Mouse (Mus musculus) kidney, adult 2 months (tissue): Measurements from ENCODE around the gene Tet3.

Experiments
- CTCF ChIP-seq: fragments of 200-500 bp; conservative IDR thresholded peaks from 2 replicates; pipeline ENCODE4 v1.5.1; 2011; ENCODE audit warnings: low read depth, mild to moderate bottlenecking, control low read depth, low read length, moderate library complexity, mixed read lengths; ENCODE audit not compliant: insufficient read depth, insufficient read length
- POLR2A ChIP-seq: fragments of 200-500 bp; IDR thresholded peaks from one replicate; pipeline ENCODE4 v1.6.1; 2011; ENCODE audit warnings: low read depth, low read length, control low read depth

GRCm38 (mm10) chr6:83397728-83398127 lies 61.2 kb downstream of the Tet3 start:
- TF ChIP-seq POLR2A (no peak), CTCF (no peak)
